Mouse (Mus musculus) right cerebral cortex, postnatal 14 days (tissue): ENCODE results near the gene Sipa1l1.
A peak's percentile ranks its signal among the peaks of the same experiment; 100 is the strongest.
"Not testable (repeated sequence)": the region's sequence is repeated elsewhere in the genome, so short reads cannot be mapped to it uniquely, and the experiment has no call there.

Experiments used
- DNase-seq: peaks from one replicate; pipeline ENCODE4 v3.0.0; 2022

Sipa1l1 gene

DNA sequence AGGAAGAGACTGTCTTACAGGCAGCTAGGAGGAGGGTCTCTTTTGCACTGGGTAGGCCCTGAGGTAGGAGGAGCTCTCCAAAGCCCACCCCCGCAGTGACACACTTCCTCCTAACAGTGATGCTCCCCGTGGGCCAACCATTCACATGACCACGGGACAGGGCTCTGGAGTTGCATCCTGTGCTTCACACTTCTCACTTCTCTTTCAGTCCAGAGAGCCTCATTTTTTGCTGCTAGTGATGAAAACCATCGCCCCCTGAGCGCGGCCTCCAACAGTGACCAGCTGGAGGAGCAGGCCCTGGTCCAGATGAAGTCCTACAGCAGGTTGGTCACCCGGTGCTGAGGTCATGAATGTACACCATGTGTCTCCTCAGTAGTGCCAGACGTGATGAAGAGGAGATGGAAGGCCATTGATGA, 277.5 kb downstream of the Sipa1l1 start:
- no peak for DNase-seq

DNA sequence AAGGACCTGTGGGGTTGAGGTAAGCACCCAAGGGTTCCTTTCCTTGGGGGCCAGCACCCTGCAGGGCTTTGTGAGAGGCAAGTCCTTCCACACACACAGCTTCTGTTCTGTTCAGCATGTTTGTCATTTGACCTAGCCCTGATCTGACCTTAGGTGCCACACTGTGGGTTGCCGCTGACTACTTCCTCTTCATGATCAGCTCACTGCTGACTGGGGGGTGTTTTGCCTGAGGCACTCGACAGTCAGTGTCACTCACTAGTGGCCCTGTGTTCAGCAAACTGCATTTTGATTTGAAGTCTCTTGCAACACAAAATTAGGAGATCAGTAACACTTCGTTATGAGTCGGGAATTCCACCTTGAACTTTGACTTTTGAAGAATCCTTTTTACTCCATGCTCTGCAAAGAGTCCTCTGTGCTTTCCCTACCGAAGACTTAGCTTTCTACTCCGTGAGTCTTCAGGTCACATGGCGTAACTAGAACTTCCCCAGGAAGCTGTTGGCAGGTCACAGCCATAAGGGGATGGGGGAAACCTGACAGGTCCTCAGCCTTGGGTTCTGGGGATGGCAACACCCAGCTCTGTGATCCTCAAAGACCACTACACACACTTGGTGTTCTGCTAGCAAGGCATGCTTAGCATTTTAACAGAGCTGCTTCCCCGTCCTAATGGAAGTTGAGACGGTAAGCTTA, 279.2 kb downstream of the Sipa1l1 start:
- no peak for DNase-seq

DNA sequence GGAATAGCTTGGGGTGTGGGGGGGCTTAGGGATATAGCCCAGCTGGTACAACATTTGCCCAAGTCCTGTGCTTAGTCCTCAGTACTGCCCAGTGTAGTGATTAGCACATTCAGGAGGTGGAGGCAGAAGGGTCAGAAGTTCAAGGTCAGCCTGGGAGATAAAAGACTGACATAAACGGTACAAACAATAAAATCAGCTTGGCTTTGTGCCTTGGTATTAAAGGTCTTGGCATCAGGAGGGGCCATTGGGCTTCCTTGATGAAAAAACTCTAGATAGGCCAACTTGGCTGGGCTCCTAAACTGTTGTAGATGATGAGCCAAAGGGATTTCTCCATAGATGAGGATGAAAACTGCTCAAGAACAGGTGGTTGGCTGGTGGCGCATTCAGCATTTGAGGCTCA, 283.3 kb downstream of the Sipa1l1 start:
- DNase-seq: no peak

DNA sequence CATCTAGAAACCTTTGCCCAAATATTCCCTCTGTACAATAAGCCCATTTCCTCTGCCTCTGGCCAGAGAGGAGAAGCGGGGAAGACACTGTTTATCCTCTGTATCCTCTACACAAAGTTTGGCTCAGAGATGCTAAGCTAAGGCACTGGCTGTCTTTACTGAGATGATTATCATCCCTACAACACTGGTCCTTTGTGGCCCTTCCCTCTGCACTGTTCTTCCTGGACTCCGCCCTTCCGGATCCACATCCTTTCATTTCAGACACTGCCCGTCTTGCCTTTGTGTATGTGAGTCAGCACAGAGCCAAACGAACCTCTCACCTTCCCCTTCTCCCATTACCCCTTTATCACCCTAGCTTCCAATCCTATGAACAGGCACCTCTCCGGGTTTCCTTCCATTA, 285.3 kb downstream of the Sipa1l1 start:
- no peak for DNase-seq

DNA sequence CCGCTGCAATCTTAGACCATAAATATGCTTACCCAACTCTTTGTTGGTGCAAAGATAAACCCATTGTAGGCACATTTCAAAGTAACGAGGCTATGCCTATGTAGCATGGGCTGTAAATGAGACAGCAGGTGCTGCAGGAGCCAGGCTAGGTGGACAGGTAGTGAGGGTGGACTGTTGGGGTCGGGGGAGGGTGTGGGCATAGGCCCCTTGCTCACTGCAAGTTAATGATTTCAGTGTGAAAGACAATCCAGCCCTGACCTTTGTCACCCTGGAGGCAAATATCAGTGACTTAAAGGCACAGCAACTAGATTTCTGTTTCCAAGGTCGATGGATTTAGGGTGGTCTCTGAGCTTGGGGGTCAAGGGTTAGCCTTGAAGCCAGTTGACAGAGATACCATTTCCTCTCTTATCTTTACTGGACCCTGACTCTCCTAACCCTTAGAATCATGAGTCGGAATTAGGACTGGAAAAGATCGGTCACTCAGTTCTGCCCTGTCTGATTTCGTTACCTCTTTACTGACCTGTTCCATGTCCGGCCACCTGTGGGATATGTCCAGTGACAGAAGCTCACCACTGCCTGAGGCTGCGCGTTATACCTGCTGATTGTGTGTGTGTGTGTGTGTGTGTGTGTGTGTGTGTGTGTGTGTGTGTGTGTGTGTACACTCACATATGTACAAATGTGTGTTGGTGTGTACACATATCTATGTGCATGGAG, 286.7 kb downstream of the Sipa1l1 start:
- no peak for DNase-seq

DNA sequence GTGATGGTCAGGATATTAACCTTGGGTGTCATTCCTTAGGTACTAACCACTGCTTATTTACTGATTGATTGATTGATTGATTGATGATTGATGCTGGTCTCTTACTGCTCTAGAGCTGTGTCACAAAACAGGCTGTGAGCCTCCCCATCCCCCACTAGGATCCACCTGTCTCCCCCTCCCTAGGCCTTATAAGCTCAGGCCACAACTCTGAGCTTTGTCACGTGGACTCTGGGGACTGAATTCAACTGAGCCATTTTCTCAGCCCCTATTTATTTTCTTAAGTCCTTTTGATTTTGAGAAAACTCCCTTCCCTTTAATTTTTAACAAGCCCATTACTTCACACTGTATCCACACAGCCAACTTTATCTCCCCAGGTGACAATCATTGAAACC, 287.3 kb downstream of the Sipa1l1 start:
- DNase-seq: no peak

DNA sequence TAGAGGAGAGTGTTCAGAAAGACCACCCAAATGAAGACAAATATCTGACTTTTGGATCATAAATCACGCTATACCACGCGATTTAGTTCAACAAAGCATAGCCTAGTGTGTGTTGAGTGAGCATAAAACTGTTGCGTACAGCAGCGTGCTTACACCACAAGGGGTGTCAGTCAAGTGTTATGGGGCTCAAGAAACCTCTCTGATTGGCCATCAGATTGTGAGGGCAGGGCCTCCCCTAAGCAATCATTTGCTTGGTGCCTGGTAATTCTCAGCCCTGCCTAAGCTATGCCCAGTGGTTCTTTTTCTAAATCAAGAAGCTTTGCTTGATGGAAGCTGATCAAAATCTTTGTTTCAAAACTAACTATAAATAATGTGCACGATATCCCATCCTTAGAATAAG, 288.5 kb downstream of the Sipa1l1 start:
- no peak for DNase-seq

DNA sequence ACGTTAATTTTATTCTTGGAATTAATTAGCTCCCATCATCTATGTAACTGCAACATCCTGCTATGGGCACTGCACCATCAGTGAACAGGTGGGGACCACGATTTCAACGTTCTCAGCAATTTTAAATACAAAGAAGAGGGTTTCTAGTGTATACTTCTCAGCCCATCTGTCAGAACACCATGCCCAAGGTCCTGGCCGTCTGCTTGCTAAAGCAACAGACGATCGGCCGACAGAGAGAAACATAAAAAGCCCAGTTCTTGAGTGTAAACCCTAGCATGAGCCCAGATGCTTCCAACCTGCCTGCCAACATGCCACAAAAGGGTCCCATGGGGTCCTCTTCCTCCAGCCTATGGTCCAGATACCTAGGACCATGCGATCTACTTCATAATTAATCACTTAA, 288.9 kb downstream of the Sipa1l1 start:
- DNase-seq: no peak

DNA sequence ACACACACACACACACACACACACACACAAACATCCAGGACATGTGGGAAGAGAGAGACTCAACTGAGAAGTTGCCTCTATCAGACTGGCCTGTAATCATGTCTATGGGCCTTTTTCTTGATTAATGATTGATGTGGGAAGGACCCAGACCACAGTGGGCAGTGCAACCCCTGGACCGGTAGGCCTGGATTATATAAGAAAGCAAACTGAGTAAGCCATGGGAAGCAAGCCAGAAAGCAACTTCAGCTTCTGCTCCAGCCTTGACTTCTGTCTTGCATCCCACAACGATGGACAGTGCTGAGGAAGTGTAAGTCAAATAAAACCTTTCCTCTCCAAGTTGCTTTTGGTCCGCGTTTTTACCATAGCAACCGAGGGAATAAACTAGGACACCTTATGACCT, 298.1 kb downstream of the Sipa1l1 start:
- DNase-seq: no peak

DNA sequence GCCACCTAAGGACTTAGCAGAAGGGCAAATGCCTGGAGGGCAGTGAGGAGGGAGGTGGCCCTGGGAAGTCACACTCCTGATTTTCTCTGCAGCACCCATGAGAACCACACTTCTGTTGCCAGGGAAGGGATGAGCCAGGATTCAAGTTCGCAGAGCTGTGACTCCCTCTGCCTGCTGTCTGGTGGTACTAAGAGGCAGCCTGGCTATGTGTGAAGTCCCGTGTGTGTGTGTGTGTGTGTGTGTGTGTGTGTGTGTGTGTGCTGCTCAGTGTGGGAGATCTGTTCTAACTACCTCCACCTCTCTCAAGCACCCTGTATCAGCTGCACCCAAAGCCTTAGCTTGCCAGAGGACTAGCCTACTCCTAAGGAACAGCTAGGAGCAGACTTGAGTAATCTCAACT, 298.5 kb downstream of the Sipa1l1 start:
- peak; percentile 74 for DNase-seq

DNA sequence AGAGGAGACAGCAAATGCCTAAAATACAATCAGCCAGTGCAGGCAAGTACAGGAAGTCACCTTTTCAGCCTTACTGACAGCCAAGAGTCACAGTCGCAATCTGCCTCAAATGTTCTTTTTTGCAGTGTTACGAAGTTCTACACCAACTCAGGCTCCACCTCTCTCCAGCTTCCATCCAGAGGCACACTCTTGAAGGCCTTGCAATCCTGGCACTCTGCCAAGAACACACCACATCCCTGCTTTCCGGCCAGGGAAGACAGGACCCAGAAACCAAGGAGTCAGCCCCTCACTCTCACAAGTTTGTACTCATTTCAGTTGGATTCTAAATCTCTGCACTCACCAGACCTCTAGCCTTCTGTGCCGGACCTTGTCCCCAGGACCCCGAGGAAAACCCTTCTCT, 299.3 kb downstream of the Sipa1l1 start:
- peak; percentile 34 for DNase-seq

DNA sequence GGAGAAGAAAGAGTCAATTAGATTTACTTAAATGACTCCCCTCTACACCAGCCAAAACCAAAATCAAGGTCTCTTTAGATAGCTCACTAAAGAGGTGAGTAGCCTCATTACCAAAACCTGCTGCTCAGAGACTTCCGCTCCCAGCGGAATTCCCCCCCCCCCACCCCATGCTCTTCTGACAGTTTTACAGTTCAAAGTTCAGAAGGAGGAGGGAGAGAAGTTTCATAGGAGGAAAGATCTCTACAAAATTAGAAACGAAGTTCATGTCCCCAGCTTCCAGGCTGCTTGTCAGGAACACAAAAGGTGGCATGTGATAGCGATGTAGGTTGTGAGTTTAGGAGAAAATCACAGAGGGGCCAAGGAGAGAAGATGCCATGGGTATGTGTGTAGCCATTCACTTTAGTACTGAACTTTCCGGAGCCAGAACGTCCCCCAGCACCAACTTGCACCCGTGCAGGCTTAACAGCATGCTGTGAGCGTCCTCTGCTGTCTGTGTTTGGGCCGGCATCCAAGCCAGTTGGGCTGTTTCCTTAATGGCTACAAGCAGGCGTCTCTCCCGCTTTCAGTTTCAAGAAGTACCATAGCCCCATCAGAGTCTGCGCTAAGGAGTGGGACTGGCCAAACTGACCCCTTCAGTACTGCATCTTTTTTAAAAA, 300.7 kb downstream of the Sipa1l1 start:
- DNase-seq: peak; percentile 87

DNA sequence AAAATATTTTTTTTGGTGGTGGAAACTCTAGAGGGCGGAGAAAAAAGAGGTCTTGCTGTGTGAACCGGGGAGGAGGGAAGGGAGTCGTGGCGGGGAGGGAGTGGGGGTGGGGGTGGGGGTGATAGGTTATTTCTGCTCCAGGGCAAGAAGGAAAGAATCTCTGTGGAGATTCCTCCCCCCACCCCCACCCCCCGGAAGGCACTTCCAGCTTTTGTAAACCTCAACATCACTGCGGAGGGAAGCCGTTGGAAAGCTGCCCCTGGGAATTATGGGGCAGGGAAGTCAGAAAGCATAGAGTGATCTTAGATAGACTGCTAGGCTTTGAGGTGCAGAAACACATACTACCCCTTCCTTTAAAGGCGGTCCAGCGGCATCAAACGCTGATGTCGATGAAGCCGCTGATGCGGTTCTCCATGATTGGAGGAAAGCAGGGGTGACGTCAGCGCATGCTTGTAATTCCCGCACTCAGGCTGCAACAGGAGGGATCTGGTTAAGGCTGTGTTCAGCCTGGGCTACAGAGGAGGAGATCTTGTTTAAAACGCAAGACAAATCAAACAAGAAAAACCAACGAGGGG, 301.3 kb downstream of the Sipa1l1 start:
- peak; percentile 82 for DNase-seq

DNA sequence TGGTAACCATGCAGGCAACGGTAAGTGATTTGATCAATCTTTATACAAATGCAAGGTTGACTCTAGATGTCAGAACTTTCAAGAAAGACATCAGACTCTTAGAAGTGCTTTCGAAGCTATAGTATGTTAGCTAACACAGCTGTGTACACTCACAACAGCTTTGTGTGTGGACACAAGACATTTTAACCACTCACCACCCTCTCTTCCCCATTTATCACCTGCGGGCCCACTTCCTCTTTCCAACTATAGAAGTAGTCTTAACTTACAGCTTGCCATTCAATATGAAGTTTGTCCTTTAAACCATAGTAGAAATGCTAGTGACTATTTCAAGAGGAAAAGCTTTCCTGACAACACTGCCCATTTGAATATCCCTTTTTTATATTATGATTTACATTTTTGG, 303.7 kb downstream of the Sipa1l1 start:
- DNase-seq: no peak

DNA sequence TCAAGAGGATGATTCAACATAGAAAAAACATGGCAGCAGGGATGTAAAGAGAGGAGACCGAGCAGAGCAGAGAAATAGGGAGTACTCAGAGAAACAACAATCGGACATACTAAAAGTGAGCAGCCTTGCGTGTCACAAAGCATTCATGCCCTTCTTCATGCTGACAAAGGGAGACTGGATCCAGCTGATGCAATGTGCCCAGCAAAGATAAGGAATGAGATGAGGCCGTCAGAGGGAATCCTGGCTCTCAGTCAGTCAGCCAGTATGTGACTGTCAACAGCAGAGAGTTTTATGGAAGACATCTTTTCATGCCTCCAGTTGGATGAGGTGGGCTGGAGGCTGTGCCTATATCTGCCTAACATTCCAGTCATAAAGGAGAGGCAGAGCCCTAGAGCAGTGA, 304.1 kb downstream of the Sipa1l1 start:
- no peak for DNase-seq

DNA sequence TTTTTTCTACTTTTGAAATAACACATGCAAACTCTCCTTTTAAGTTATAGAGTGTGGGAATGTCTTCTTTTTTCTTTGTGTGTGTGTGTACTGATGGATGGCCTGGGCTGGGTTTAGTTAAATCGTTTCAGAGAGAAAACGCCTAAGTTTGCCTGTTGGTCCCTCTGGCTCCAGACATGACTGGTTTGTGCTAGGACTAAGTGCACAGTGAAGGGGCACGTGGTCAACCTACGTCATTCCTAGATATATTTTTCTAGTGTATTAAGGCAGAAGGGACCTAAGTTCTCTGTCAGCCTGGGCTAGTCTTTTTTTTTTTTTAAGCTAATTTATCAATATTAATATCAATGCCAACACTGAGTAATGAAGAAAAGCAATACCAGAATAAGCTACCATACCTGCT, 305.3 kb downstream of the Sipa1l1 start:
- no peak for DNase-seq

DNA sequence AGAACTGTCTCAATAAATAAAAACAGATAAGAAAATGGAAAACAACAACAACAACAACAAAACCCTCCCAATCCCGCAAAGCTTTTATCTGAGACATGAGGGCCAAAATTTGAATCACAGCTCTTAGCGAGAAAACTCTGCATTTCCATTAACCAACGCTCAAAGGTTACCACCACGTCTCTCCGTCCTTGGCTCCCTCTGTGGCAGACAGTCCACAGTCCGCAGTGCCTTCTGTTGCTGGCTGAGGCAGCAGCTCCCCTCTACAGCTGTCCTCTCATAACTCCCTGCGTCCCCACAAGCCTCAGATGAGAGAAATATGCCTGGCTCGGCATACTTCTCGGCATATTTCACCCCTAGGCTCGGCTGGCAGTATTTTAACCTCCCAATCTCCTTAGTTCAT, 306.9 kb downstream of the Sipa1l1 start:
- DNase-seq: no peak

DNA sequence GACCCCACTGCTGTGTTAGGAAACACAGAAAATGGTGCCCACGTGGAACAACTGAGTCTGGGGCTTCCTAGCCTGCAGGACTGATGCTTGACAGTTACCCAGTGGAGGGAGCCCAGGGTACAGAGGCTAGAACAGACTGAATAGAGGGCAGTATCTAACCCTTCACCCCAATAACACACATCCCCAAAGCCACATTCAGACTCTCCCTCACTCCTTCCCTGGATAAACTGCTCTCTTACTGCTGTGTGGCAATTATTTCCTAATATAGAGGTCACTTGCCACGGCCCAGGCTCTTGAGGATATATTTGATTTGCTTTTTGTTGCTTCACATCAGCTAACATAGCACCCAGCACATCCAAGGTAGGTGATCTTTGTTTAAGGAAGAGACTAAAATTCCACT, 307.5 kb downstream of the Sipa1l1 start:
- DNase-seq: no peak

DNA sequence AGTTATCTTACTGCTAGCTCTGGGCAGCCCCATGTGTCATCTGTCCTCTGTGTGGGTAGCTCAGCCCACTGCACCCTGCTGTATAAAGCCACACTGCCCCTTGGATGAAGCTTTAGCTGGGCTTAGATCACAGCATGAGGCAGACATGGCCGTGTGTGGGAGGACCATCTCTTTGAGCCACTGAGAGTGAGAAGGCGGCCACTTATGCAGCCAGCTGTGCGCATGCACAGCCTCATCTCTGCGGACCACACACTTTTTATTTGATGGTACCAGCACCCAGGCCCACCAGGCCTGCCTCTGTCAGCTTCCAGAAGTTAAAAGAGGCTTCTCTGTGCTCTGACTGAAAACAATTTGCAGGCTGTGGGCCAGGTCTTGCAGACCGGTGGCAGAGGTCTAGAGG, 308.7 kb downstream of the Sipa1l1 start:
- DNase-seq: no peak

DNA sequence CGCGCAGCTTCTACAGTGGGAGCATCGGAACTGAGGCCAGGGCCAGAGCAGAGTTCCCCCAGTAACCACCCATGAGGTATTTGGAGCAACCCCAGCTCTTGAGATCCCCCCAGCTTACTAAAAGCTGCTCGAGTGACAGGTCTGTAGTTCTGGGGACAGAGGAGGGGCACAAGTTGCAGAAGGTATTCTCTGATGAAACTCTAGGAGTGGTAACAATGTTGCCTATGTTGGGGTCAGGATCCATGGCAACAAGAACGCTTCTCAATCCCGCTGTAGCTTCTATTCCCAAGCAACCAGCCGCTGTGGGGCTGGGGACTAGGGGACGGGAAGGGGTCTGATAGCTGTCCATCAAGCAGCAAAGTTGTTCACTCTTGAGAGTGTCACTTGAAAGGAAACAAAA, 309.1 kb downstream of the Sipa1l1 start:
- DNase-seq: no peak

DNA sequence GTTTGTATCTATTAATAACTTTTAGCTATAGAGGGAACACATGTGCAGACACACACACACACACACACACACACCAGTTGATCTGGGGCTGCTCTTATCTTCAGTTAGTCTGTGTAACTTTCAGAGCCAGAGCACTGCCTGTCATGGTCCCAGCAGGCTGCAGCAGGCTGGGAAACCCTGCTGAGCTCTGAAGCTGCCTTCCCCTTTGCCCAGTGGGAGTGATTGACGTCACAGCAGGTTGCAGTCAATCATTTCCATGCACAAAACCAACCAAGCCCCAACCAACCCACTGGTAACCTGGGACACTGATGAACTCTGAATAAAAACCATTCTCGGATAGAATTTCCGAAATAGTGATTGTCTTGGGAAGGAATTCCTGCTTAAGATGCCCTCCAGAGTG, 310.3 kb downstream of the Sipa1l1 start:
- DNase-seq: no peak

DNA sequence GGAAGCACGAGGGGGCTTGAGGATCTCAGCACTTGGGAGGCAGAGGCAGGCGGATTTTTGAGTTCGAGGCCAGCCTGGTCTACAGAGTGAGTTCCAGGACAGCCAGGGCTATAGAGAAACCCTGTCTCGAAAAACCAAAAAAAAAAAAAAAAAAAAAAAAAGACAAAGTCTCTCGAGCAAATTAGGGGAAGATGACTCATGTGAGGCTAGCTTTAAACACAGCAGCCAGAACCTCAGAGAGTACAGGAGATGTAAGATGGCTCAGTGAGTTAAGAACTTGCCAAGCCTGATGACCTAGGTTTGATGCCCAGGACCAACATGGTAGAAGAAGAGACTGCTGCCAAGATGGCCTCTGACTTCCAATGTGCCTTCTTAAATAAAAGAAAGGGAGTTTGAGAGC, 311.3 kb downstream of the Sipa1l1 start:
- not testable (repeated sequence) for DNase-seq

DNA sequence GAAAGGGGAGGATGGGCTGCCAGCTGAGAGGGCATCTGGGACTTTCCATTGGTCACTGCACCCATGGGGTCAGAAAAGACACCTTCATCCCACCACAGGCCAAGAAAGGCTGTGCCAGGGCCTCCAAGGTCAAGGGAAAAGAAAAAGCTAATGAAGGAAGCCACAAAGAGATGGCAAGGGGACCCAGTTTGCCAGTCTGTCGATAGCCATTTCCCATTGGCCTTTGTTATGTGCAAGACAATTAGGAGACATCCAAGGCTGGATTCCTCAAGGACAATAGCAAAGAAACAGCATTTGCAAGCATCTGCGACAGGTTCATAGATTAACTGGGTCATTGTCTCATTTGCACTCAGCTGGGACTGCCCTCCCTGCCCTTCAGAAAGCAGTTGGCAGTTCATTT, 316.3 kb downstream of the Sipa1l1 start:
- DNase-seq: no peak
